Mouse (Mus musculus): ENCODE data around the gene Bcl11b. TPM values are rescaled to one million over a fixed set of nuclear protein-coding genes. Genes with fewer than 3 reads are reported as not detected.

Bcl11b gene
- not detected in 2 replicates for polyA plus RNA-seq (2012)

GRCm38 (mm10) chr12:108003483-108003882 lies at the start of gene Bcl11b:
Gene Bcl11b, minus strand, starts transcription at chr12:108003602.
- TF ChIP-seq GATA1 (IDR thresholded peaks at IDR 0.05; ENCODE audit: low read length), result no peak

DNA sequence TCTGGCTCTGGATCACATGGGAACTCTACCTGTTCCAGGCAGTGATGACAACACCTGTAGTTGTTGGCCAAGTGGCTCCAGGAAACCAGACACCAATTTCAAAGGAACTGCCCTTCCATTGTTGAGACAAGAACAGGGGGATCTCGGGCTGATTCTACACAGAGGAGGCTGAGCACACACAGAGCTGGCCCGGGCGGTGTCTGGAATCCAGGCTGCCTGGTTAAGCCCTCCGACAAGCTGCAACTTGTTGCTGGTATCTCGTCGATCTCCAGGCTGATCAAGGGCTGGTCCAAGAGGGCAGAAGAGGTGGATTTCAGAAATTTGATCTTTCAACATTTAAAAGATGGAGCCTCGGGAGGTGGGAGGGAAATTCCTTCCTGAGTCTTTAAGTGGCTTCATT lies 47.6 kb upstream of the Bcl11b start:
- TF ChIP-seq GATA1 (IDR thresholded peaks at IDR 0.05; ENCODE audit: low read length), result no peak

DNA sequence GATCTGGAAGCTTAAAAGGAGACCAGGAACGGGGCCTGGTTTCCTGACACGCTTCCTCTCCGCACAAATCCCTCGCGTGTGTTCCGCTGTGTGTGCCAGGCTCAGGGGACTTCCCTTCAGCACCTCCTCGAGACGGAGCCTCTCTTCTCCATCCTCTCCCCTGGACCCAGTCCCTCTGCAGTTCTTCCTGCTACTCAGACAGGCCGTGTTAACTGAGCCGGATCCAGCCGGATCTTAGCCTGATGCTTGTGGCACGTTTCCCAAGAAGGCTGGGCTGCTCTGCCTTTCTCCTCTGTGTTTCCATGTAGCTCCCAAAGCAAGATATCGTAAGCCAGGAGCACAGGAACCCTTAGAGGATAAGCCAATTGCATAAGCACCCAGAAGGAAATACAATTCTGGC lies 46.2 kb upstream of the Bcl11b start:
- TF ChIP-seq GATA1 (IDR thresholded peaks at IDR 0.05; ENCODE audit: low read length), result no peak

DNA sequence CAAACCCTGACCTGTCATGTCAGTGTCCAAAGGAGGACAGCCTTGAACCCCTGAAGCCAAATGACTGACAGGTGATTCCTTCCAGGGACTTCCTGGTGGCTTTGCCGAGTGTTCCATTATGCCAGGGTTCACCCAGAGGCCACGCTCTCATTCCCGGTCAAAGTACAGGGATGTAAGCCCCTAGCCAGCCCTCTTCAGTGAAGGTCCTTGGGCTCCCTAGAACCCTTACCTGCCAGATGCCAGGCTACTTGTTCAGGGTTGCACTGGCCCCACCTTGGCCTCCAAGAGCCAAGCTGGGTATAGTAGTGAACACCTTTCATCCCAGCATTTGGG lies 38.8 kb upstream of the Bcl11b start:
- TF ChIP-seq GATA1 (IDR thresholded peaks at IDR 0.05; ENCODE audit: low read length), result no peak

DNA sequence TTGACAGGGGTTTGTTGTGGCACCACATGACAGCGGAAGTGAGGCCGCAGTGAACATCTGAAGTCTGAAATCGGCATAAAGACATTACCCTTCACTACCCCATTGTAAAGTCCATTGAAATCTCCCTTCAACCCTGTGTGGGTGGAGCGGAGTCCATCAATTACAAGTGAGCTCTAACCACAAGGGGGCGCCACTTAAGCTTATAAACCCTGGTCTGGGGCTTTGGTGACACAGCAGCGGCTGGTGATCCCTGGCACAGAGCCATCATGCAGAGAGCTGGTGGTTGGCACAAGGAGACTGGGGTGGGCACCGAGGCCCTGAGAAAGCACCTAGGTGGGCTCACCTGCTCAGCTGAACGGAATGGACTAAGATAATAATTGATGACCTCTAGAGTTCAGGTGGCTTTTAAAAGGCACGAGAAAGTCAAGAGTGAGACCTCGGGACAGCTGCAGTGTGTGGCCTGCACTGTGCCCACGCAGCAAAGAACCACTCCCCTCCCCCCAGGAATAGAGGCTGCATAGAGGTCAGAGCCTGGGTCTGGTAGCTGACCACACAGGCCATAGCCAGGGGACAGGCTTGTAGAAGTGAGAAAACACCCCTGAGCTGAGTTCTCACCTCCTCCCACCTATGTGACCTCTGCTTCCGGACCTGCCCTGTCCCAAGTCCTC lies 38.3 kb upstream of the Bcl11b start:
- no peak for TF ChIP-seq GATA1 (IDR thresholded peaks at IDR 0.05; ENCODE audit: low read length)

DNA sequence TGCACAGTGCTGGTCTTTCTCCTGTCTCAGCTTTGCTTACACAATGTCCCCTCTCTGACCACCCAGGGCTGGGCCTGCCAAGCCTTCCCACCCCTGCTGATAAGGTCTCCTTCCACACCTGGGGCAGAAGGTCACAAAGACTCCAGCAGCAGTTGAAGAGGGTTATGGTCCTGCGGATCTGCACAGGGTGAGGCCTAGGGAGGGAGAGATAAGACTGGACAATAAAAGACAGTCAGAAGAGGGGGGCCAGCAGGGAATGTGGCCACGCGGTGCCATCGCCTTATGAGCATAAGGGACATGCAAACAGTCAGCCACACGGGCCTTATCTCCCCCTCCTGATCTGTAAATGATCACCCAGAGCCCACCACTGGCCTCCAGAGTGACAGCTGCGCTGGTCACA lies 34.0 kb upstream of the Bcl11b start:
- TF ChIP-seq GATA1 (IDR thresholded peaks at IDR 0.05; ENCODE audit: low read length), result no peak

GRCm38 (mm10) chr12:108035412-108036078 lies 32.1 kb upstream of the Bcl11b start:
- no peak for TF ChIP-seq GATA1 (IDR thresholded peaks at IDR 0.05; ENCODE audit: low read length)

- no peak for TF ChIP-seq GATA1 (IDR thresholded peaks at IDR 0.05; ENCODE audit: low read length)
Measured at GRCm38 (mm10) chr12:108022835-108023615, 19.6 kb upstream of the Bcl11b start.

- no peak for TF ChIP-seq GATA1 (IDR thresholded peaks at IDR 0.05; ENCODE audit: low read length)
Measured at GRCm38 (mm10) chr12:108012003-108012402, 8.6 kb upstream of the Bcl11b start.

GRCm38 (mm10) chr12:108010346-108010745 lies 6.9 kb upstream of the Bcl11b start:
- TF ChIP-seq GATA1 (IDR thresholded peaks at IDR 0.05; ENCODE audit: low read length), result no peak

DNA sequence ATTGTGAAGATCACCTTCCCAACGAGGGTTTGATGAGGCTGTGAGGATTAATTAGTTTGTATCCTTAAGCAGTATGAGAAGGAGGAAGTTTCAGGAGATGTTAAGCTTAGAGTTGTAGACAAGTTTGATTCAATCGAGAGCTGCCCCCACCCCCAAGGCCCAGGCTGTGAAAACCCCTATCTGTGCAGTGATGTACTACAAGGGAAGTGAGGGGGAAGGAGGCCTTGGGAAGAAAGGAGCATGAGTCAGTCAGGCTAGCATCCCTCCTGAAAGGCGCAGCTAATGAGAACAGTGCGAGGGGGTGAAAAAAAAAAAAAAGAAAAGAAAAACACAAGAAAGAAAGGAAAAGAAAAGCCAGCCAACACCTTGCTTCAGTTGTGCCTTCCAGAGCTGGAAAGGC lies 5.8 kb upstream of the Bcl11b start:
- TF ChIP-seq GATA1 (IDR thresholded peaks at IDR 0.05; ENCODE audit: low read length), result no peak

GRCm38 (mm10) chr12:108005816-108006626 lies 2.6 kb upstream of the Bcl11b start:
- no peak for TF ChIP-seq GATA1 (IDR thresholded peaks at IDR 0.05; ENCODE audit: low read length)

- TF ChIP-seq GATA1 (IDR thresholded peaks at IDR 0.05; ENCODE audit: low read length), result no peak
Measured at GRCm38 (mm10) chr12:108005488-108005800, 2.0 kb upstream of the Bcl11b start.

DNA sequence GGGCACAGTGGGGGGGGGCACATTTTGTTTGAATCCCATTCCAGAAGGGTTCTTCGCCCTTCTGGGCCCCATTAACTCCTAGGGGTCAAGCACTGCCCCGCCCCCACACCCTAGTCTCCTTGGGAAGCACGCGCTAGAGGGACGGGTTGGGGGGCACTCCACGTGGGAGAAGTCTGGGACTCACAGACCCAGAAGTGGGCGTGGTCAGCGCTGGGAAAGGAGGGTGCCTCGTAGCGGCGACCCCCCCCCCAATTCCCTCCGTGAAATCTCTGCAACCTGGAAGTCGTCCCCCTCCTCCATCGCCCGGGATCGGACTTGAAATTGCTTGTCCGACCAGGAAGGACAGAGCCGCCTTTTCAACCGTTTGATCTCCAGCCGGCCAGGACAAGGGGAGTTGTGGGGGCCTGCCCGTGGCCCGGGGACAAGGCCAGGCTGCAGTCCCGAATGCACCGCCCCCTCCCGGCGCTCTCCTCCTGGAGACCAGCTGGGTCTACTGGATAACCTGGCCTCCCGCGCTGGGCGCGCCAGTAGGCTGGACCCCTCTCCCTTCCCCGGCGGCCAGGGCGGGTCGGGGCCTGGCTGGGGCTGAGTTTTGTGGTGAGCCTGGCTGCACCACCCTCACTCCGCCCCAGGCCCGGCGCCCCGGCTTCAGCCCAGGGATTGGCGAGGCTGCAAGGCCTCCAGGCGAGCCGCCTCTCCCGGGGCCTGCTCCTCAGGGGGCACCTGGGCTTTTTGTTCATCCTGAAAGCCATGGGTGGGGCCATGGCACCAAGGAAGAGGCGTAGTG lies 1.5 kb upstream of the Bcl11b start:
- no peak for TF ChIP-seq GATA1 (IDR thresholded peaks at IDR 0.05; ENCODE audit: low read length)

DNA sequence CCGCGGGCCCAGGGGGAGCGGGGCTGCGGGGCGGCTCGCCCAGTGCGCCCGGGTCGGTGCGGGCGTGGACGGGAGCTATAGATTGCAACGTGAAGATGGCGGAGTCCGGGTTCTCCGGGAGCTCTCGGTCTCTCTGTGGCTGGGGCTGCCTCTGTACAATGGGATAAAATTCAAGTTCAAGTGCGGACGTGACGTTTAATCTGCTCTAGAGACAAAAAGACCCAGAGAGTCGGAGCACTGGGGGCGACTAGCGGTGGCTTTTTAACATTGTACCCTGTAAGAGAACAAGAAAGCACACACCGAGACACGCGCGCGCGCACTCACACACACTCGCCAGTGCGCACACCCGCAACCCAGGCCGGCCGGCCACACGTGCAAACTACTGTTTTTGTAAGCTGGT lies 526 bp upstream of the Bcl11b start:
- TF ChIP-seq GATA1 (IDR thresholded peaks at IDR 0.05; ENCODE audit: low read length), result no peak
